Mouse (Mus musculus): ENCODE results near the gene Lrrc4.

The Lrrc4 gene

GRCm38 (mm10) chr6:28614856-28615255 lies 216.7 kb downstream of the Lrrc4 start:
- DNase-seq (ENCODE audit: low read depth), result no peak

- no peak for DNase-seq (ENCODE audit: low read depth)
Observed at GRCm38 (mm10) chr6:28613441-28613840, 218.1 kb downstream of the Lrrc4 start.
